Mouse (Mus musculus): ENCODE data around the gene Spata7. TPM values are rescaled to one million over a fixed set of nuclear protein-coding genes. Genes with fewer than 3 reads are reported as not detected.
A peak's percentile ranks its signal among the peaks of the same experiment; 100 is the strongest.

Gene Spata7
- polyA plus RNA-seq, 1 experiment from 2014 or later, result 2.4 TPM

GRCm38 (mm10) chr12:98674627-98675143, 46.7 kb downstream of the Spata7 start:
- WGBS (ENCODE audit: insufficient replicate concordance), result 5% methylated on average over 9 of the region's 9 CpGs
- Histone ChIP-seq H3K27me3 (no peaks in the 10 kb centered on the region), H3K27ac (no peak overlapping the region), H3K9ac (no peak overlapping the region), H3K4me2 (peak overlapping the region; percentile 56), H3K9me3 (replicated peaks) (no peaks in the 10 kb centered on the region), H3K4me1 (replicated peaks) (peaks cover 6% of the 10 kb centered on the region; the same call in 1 of the 2 replicates), H3K36me3 (peaks cover 6% of the 10 kb centered on the region; the same call in 1 of the 2 replicates), H3K4me3 (replicated peaks) (peak overlapping the region; percentile 34)
- ATAC-seq (ENCODE audit: low read depth) (peak; percentile 82), DNase-seq (peak; percentile 49)

- WGBS (ENCODE audit: insufficient replicate concordance), result 87% methylated on average over 6 of the region's 6 CpGs
- Histone ChIP-seq H3K9me3 (replicated peaks) (no peaks in the 10 kb centered on the region), H3K4me1 (replicated peaks) (peaks cover 4% of the 10 kb centered on the region; the same call in 1 of the 2 replicates), H3K9ac (no peak overlapping the region), H3K4me3 (replicated peaks) (no peak overlapping the region), H3K4me2 (no peak overlapping the region), H3K27ac (no peak overlapping the region), H3K36me3 (peaks cover 12% of the 10 kb centered on the region; the same call in 1 of the 2 replicates), H3K27me3 (no peaks in the 10 kb centered on the region)
- ATAC-seq (ENCODE audit: low read depth) (no peak), DNase-seq (no peak)
These were observed 48.9 kb downstream of the Spata7 start for GRCm38 (mm10) chr12:98676861-98677260.

- Histone ChIP-seq H3K4me1 (replicated peaks) (peaks cover 4% of the 10 kb centered on the region; the same call in 1 of the 2 replicates), H3K4me3 (replicated peaks) (no peak overlapping the region), H3K9ac (no peak overlapping the region), H3K36me3 (peaks cover 12% of the 10 kb centered on the region; the same call in 1 of the 2 replicates), H3K27me3 (no peaks in the 10 kb centered on the region), H3K4me2 (peak overlapping the region; percentile 28; the same call in 1 of the 2 replicates), H3K9me3 (replicated peaks) (no peaks in the 10 kb centered on the region), H3K27ac (no peak overlapping the region)
- WGBS (ENCODE audit: insufficient replicate concordance), result 40% methylated on average over 14 of the region's 14 CpGs
- DNase-seq (no peak), ATAC-seq (ENCODE audit: low read depth) (0 out of 2 replicates have a peak, but pooled peaks have one; percentile 41)
These were observed 49.4 kb downstream of the Spata7 start for GRCm38 (mm10) chr12:98677336-98677735.

DNA sequence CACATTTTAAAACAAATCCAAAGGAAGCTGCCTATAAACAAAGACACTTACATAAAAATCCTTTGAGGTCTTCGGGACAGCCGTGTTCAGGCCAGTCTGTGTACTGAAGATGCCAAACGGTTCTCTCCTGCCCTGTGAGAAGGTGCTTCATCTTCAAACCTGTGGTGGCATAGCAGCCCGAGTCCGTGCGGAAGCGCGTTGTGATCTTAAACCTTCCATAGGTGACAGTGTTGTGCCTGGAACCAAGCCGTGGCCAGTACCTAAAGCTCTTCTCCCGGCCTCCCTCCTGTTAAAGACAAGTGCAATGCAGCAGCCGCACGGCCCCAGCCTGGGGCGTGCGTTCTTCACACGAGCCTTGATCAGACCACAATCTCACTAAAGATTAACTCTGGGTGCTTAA, 51.9 kb downstream of the Spata7 start:
- H3K9me3 ChIP-seq (replicated peaks), result no peaks in the 10 kb centered on the region
- H3K36me3 ChIP-seq, result peaks cover 12% of the 10 kb centered on the region; the same call in 1 of the 2 replicates
- no peak overlapping the region for H3K9ac ChIP-seq
- DNase-seq (no peak), ATAC-seq (ENCODE audit: low read depth) (no peak)
- no peak overlapping the region for H3K27ac ChIP-seq
- WGBS (ENCODE audit: insufficient replicate concordance), result 83% methylated on average over 15 of the region's 15 CpGs
- no peaks in the 10 kb centered on the region for H3K4me1 ChIP-seq (replicated peaks)
- no peak overlapping the region for H3K4me2 ChIP-seq
- no peaks in the 10 kb centered on the region for H3K27me3 ChIP-seq
- no peak overlapping the region for H3K4me3 ChIP-seq (replicated peaks)

GRCm38 (mm10) chr12:98682196-98682595, 54.2 kb downstream of the Spata7 start:
- H3K9ac ChIP-seq, result no peak overlapping the region
- H3K27ac ChIP-seq, result no peak overlapping the region
- no peak overlapping the region for H3K4me3 ChIP-seq (replicated peaks)
- no peaks in the 10 kb centered on the region for H3K27me3 ChIP-seq
- WGBS (ENCODE audit: insufficient replicate concordance), result 81% methylated on average over 15 of the region's 15 CpGs
- no peak overlapping the region for H3K4me2 ChIP-seq
- peaks cover 6% of the 10 kb centered on the region for H3K4me1 ChIP-seq (replicated peaks)
- no peak for ATAC-seq (ENCODE audit: low read depth)
- H3K9me3 ChIP-seq (replicated peaks), result no peaks in the 10 kb centered on the region
- no peak for DNase-seq
- peaks cover 12% of the 10 kb centered on the region; the same call in 1 of the 2 replicates for H3K36me3 ChIP-seq

GRCm38 (mm10) chr12:98683171-98683570, 55.2 kb downstream of the Spata7 start:
- Histone ChIP-seq H3K36me3 (peaks cover 12% of the 10 kb centered on the region; the same call in 1 of the 2 replicates), H3K4me2 (no peak overlapping the region), H3K4me1 (replicated peaks) (peaks cover 6% of the 10 kb centered on the region), H3K4me3 (replicated peaks) (no peak overlapping the region), H3K27ac (no peak overlapping the region), H3K9me3 (replicated peaks) (no peaks in the 10 kb centered on the region), H3K27me3 (no peaks in the 10 kb centered on the region), H3K9ac (no peak overlapping the region)
- 79% methylated on average over 11 of the region's 11 CpGs for WGBS (ENCODE audit: insufficient replicate concordance)
- no peak for ATAC-seq (ENCODE audit: low read depth)
- no peak for DNase-seq

- H3K4me2 ChIP-seq, result no peak overlapping the region
- H3K27ac ChIP-seq, result no peak overlapping the region
- H3K4me3 ChIP-seq (replicated peaks), result no peak overlapping the region
- no peak overlapping the region for H3K9ac ChIP-seq
- H3K9me3 ChIP-seq (replicated peaks), result no peaks in the 10 kb centered on the region
- H3K36me3 ChIP-seq, result peaks cover 12% of the 10 kb centered on the region; the same call in 1 of the 2 replicates
- DNase-seq, result no peak
- no peaks in the 10 kb centered on the region for H3K27me3 ChIP-seq
- no peak for ATAC-seq (ENCODE audit: low read depth)
- H3K4me1 ChIP-seq (replicated peaks), result peaks cover 6% of the 10 kb centered on the region
- 55% methylated on average over 6 of the region's 6 CpGs for WGBS (ENCODE audit: insufficient replicate concordance)
These were observed 55.6 kb downstream of the Spata7 start for GRCm38 (mm10) chr12:98683574-98683973.

DNA sequence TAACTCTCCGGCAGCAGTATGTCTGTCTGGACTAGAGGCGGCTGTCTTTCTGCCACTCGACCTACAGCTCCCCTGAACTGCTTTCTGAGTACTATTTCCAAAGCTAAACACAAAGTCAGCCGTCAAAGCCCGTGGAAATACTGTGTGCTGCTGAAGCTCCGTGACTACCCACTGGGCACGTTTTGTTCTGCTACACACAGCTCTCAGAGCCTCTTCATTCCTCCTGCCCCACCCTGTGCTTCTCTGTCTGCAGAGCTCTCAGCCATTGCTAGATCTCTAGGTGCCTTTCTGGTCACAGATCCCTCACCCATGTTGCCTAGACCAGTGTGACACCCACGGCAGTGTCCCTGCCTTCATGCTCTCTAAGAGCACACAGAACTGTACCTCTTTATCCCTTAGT, 62.3 kb downstream of the Spata7 start:
- H3K36me3 ChIP-seq, result no peaks in the 10 kb centered on the region; the same call in 1 of the 2 replicates
- H3K27ac ChIP-seq, result no peak overlapping the region
- ATAC-seq (ENCODE audit: low read depth), result no peak
- no peaks in the 10 kb centered on the region for H3K9me3 ChIP-seq (replicated peaks)
- H3K4me2 ChIP-seq, result no peak overlapping the region
- no peak overlapping the region for H3K9ac ChIP-seq
- H3K4me1 ChIP-seq (replicated peaks), result peaks cover 6% of the 10 kb centered on the region
- no peaks in the 10 kb centered on the region for H3K27me3 ChIP-seq
- no peak overlapping the region for H3K4me3 ChIP-seq (replicated peaks)
- no peak for DNase-seq
- 75% methylated on average over 8 of the region's 8 CpGs for WGBS (ENCODE audit: insufficient replicate concordance)

DNA sequence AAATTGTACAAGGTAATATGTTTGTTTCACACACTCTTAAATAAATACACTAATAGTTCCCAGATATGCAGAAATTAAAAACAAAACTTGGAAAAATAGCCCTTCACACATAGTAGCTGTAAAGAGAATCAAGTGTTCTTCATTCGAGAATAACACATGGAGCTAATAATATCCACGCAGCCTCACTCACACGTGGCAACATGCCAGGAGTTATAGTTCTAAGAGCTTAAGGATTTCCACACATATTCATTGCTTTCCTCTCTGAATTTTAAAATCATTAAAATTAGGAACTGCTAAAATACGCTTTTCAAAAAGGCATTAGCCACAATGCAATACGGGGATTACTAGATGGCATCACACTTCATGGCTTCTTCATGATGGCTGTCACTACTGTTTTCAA, 69.2 kb downstream of the Spata7 start:
- DNase-seq (no peak), ATAC-seq (ENCODE audit: low read depth) (no peak)
- H3K27ac ChIP-seq, result no peak overlapping the region
- H3K4me3 ChIP-seq (replicated peaks), result no peak overlapping the region
- H3K27me3 ChIP-seq, result no peaks in the 10 kb centered on the region
- H3K9me3 ChIP-seq (replicated peaks), result no peaks in the 10 kb centered on the region
- no peaks in the 10 kb centered on the region for H3K36me3 ChIP-seq
- no peaks in the 10 kb centered on the region for H3K4me1 ChIP-seq (replicated peaks)
- H3K4me2 ChIP-seq, result no peak overlapping the region
- 71% methylated on average over 5 of the region's 5 CpGs for WGBS (ENCODE audit: insufficient replicate concordance)
- H3K9ac ChIP-seq, result no peak overlapping the region

GRCm38 (mm10) chr12:98701564-98701963, 73.6 kb downstream of the Spata7 start:
- WGBS (ENCODE audit: insufficient replicate concordance), result 77% methylated on average over 9 of the region's 9 CpGs

GRCm38 (mm10) chr12:98703554-98703953, 75.6 kb downstream of the Spata7 start:
- no peak for DNase-seq
- H3K4me2 ChIP-seq, result no peak overlapping the region
- 53% methylated on average over 2 of the region's 2 CpGs for WGBS (ENCODE audit: insufficient replicate concordance)
- H3K36me3 ChIP-seq, result no peaks in the 10 kb centered on the region
- H3K4me3 ChIP-seq (replicated peaks), result no peak overlapping the region
- H3K9ac ChIP-seq, result no peak overlapping the region
- H3K9me3 ChIP-seq (replicated peaks), result no peaks in the 10 kb centered on the region
- ATAC-seq (ENCODE audit: low read depth), result no peak
- no peaks in the 10 kb centered on the region for H3K4me1 ChIP-seq (replicated peaks)
- H3K27ac ChIP-seq, result no peak overlapping the region
- H3K27me3 ChIP-seq, result no peaks in the 10 kb centered on the region

More at GRCm38 (mm10) chr12:98701564-98701963, 73.6 kb downstream of the Spata7 start:
- H3K4me2 ChIP-seq, result no peak overlapping the region
- H3K4me3 ChIP-seq (replicated peaks), result no peak overlapping the region
- no peaks in the 10 kb centered on the region for H3K4me1 ChIP-seq (replicated peaks)
- H3K36me3 ChIP-seq, result no peaks in the 10 kb centered on the region
- no peak for DNase-seq
- H3K9me3 ChIP-seq (replicated peaks), result no peaks in the 10 kb centered on the region
- no peak overlapping the region for H3K27ac ChIP-seq
- no peaks in the 10 kb centered on the region for H3K27me3 ChIP-seq
- no peak overlapping the region for H3K9ac ChIP-seq
- ATAC-seq (ENCODE audit: low read depth), result no peak

DNA sequence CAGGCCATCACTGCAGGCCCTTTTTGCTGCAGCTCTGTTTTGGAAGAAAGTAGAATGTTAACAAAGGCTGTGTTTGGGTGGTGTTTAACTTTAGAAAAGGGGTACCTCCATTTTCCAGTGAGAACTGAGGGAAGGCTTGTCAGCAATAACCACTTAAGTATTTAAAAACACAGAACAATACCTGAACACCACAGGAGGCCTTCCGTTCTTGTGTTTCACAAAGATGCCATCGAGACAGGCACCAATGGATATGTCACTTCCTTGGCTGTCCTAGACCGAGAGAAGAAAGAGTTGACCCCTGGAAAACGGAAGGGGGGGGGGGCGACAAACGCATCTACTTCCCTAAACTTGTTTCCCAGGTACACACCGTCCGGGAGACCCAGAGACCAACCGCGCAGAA, 76.0 kb downstream of the Spata7 start:
- no peaks in the 10 kb centered on the region for H3K36me3 ChIP-seq
- 78% methylated on average over 10 of the region's 10 CpGs for WGBS (ENCODE audit: insufficient replicate concordance)
- H3K27me3 ChIP-seq, result no peaks in the 10 kb centered on the region
- H3K4me3 ChIP-seq (replicated peaks), result no peak overlapping the region
- H3K9me3 ChIP-seq (replicated peaks), result no peaks in the 10 kb centered on the region
- no peak overlapping the region for H3K9ac ChIP-seq
- H3K4me2 ChIP-seq, result no peak overlapping the region
- no peaks in the 10 kb centered on the region for H3K4me1 ChIP-seq (replicated peaks)
- no peak for DNase-seq
- H3K27ac ChIP-seq, result no peak overlapping the region
- no peak for ATAC-seq (ENCODE audit: low read depth)

Measured in liver, embryonic 13.5 days (tissue).